ENCODE assay signal across 8 mouse cellular contexts in the genomic region with DNA sequence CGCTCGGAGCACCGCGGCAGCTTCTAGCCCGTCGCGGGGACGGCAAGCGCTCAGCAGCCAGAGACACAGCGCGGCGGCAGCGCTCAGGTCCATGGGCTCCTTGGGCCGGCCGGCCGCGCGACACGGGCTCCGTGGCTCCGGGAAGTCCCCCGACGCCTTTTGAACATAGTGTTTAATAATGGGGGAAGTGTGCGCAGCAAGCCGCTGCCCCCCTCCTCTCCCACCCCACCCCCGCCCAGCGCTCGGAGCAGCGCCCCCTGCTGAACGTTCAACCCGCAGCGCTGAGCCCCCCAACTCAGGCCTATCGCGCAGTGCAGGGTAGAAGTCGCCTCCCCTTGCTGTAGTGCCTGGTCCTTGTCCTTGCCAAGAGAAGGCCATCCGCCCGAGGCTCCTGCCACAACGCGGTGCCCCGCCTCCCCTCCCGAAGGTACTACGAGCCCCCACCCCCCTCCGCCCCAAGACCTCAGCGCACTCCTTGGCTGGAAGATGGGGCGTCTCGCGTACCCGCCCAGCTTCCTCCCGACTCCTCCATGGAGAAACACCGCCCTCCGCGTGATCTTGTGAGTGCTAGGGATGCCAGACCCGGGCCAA. TPM values are rescaled to one million over a fixed set of nuclear protein-coding genes. Genes with fewer than 3 reads are reported as not detected.
DNase-seq lines count a peak whose midpoint lies in the region; ATAC-seq and TF ChIP-seq lines count a peak whose summit lies in the region.

A gene (minus strand): TSS at position 114 of the 591 bp plus-strand sequence.

- peaks cover 92% of the 10 kb centered on the region for H3K27me3 ChIP-seq in heart, embryonic 12.5 days (replicated peaks)
- peaks cover 76% of the 10 kb centered on the region for H3K27me3 ChIP-seq in hindbrain, embryonic 11.5 days (ENCODE audit: control insufficient read depth, insufficient read depth, low read length)
- H3K27me3 ChIP-seq in midbrain, embryonic 12.5 days: peaks cover 95% of the 10 kb centered on the region

- no peak for DNase-seq in heart, postnatal 4 days
- DNase-seq in hindbrain, embryonic 11.5 days (ENCODE audit: low spot score): no peak
- no peak for DNase-seq in urinary bladder, postnatal 36 days (ENCODE audit: low spot score in 2 of 2)
- no peak for DNase-seq in left cerebral cortex, adult 8-10 months (ENCODE audit: low spot score in 2 of 2)
- no peak for DNase-seq in left cerebral cortex, postnatal 14 days (ENCODE audit: low spot score in 2 of 2)

- peak; percentile 31; the same call in 1 of the 2 replicates for TF ChIP-seq CTCF in bone marrow macrophage, adult 2 months (IDR thresholded peaks at IDR 0.05; ENCODE audit: low read depth, low read length)

- WGBS in heart, embryonic 12.5 days: under 1% methylated on average over 52 of the region's 53 CpGs
- WGBS in hindbrain, embryonic 11.5 days: 3% methylated on average over 44 of the region's 53 CpGs
- WGBS in midbrain, embryonic 12.5 days: 1% methylated on average over 41 of the region's 53 CpGs

- ATAC-seq in heart, embryonic 12.5 days (ENCODE audit: insufficient number of reproducible peaks, low FRiP score): peak; percentile 34; the same call in 1 of the 2 replicates
- ATAC-seq in hindbrain, embryonic 11.5 days (ENCODE audit: low FRiP score): peak; percentile 47
- ATAC-seq in midbrain, embryonic 12.5 days (ENCODE audit: low FRiP score, low read depth): peak; percentile 57

- TF ChIP-seq POLR2A in bone marrow macrophage, adult 2 months (IDR thresholded peaks at IDR 0.05; ENCODE audit: borderline replicate concordance, low read depth, low read length): no peak

- no peaks in the 10 kb centered on the region for H3K36me3 ChIP-seq in heart, embryonic 12.5 days
- no peaks in the 10 kb centered on the region for H3K36me3 ChIP-seq in hindbrain, embryonic 11.5 days (ENCODE audit: control insufficient read depth, insufficient read depth, low read length)
- H3K36me3 ChIP-seq in midbrain, embryonic 12.5 days: no peaks in the 10 kb centered on the region

- H3K9ac ChIP-seq in heart, embryonic 12.5 days: peak within 1 kb of the TSS; percentile 58
- H3K9ac ChIP-seq in hindbrain, embryonic 11.5 days (ENCODE audit: low read depth, low read length): peak within 1 kb of the TSS; percentile 32; the same call in 1 of the 2 replicates
- peak within 1 kb of the TSS; percentile 64 for H3K9ac ChIP-seq in midbrain, embryonic 12.5 days (replicated peaks)

- H3K4me1 ChIP-seq in heart, embryonic 12.5 days (replicated peaks): peaks cover 37% of the 10 kb centered on the region
- no peaks in the 10 kb centered on the region for H3K4me1 ChIP-seq in bone marrow macrophage, adult 2 months (ENCODE audit: control insufficient read depth, insufficient read depth, low read length)
- peaks cover 15% of the 10 kb centered on the region for H3K4me1 ChIP-seq in hindbrain, embryonic 11.5 days (replicated peaks; ENCODE audit: control insufficient read depth, insufficient read depth, low read length)
- H3K4me1 ChIP-seq in midbrain, embryonic 12.5 days: peaks cover 21% of the 10 kb centered on the region

- H3K4me2 ChIP-seq in heart, embryonic 12.5 days: peak within 1 kb of the TSS; percentile 93
- peak within 1 kb of the TSS; percentile 71 for H3K4me2 ChIP-seq in hindbrain, embryonic 11.5 days (replicated peaks; ENCODE audit: low read depth, low read length)
- peak within 1 kb of the TSS; percentile 78 for H3K4me2 ChIP-seq in midbrain, embryonic 12.5 days (replicated peaks)

- H3K27ac ChIP-seq in heart, embryonic 12.5 days (ENCODE audit: poor library complexity, severe bottlenecking): no peak within 1 kb of the TSS
- H3K27ac ChIP-seq in bone marrow macrophage, adult 2 months (ENCODE audit: insufficient read depth, low read depth, low read length): no peak within 1 kb of the TSS
- H3K27ac ChIP-seq in hindbrain, embryonic 11.5 days (ENCODE audit: low read depth, low read length): no peak within 1 kb of the TSS
- no peak within 1 kb of the TSS for H3K27ac ChIP-seq in midbrain, embryonic 12.5 days (replicated peaks)

- no peaks in the 10 kb centered on the region for H3K9me3 ChIP-seq in heart, embryonic 12.5 days (replicated peaks)
- no peaks in the 10 kb centered on the region for H3K9me3 ChIP-seq in hindbrain, embryonic 11.5 days (ENCODE audit: control insufficient read depth, low read length)
- no peaks in the 10 kb centered on the region for H3K9me3 ChIP-seq in midbrain, embryonic 12.5 days

- H3K4me3 ChIP-seq in heart, embryonic 12.5 days: peak within 1 kb of the TSS; percentile 60
- peak within 1 kb of the TSS; percentile 21 for H3K4me3 ChIP-seq in bone marrow macrophage, adult 2 months (ENCODE audit: insufficient read depth, low read length)
- H3K4me3 ChIP-seq in hindbrain, embryonic 11.5 days (ENCODE audit: low read depth, low read length): peak within 1 kb of the TSS; percentile 44
- H3K4me3 ChIP-seq in midbrain, embryonic 12.5 days: peak within 1 kb of the TSS; percentile 48

- intact Hi-C loops in left cerebral cortex, postnatal 14 days (cut with DNase I): loop anchor here (5.0 kb wide), 1 partner anchor 95 kb away; a partner anchor contains a TSS

RNA-seq across cellular contexts. Expression of the gene that starts here (rescaled TPM):
- 0.24 and 0.27 TPM in 2 replicates for polyA plus RNA-seq in heart, embryonic 12.5 days (2016; fragmentation: Nextera tagmentation; extraction: Ambion mirVana)
- total RNA-seq in heart, postnatal 4 days (2021): under 1 TPM; 0.19 to 0.25 TPM
- not detected in 2 replicates for polyA plus RNA-seq in bone marrow macrophage, adult 2 months (2012; ENCODE audit: insufficient read depth, insufficient read length, missing spikeins)
- 0.59 and 1.4 TPM in 2 replicates for polyA plus RNA-seq in hindbrain, embryonic 11.5 days (2014; fragmentation: Nextera tagmentation; extraction: Ambion mirVana)
- 0.74 and 1.2 TPM in 2 replicates for polyA plus RNA-seq in midbrain, embryonic 12.5 days (2016; fragmentation: Nextera tagmentation; extraction: Ambion mirVana)
- total RNA-seq in left cerebral cortex, adult 8-10 months (2022): under 1 TPM; 0.51 to 0.98 (median 0.82) TPM
- under 1 TPM; 0.48 to 0.63 TPM for total RNA-seq in left cerebral cortex, postnatal 14 days (2021)

Comparison
In these comparisons a context has a peak if more than half of its experiments do, and no peak if none do; other contexts are left out.
1. Peak in ATAC-seq, H3K4me3 ChIP-seq, H3K9ac ChIP-seq and H3K4me2 ChIP-seq in heart, embryonic 12.5 days; RNA of the gene not detected or under 1 TPM.